Mouse (Mus musculus): Measurements from ENCODE around the gene Adcyap1r1.

- no peak for TF ChIP-seq TAL1 (IDR thresholded peaks at IDR 0.05; ENCODE audit: low read length)
- TF ChIP-seq GATA1 (IDR thresholded peaks at IDR 0.05; ENCODE audit: low read length), result no peak
Observed at GRCm38 (mm10) chr6:55506519-55506918, 54.7 kb downstream of the Adcyap1r1 start.
